Comparison of ENCODE assay signal across 8 mouse cellular contexts in the genomic region with DNA sequence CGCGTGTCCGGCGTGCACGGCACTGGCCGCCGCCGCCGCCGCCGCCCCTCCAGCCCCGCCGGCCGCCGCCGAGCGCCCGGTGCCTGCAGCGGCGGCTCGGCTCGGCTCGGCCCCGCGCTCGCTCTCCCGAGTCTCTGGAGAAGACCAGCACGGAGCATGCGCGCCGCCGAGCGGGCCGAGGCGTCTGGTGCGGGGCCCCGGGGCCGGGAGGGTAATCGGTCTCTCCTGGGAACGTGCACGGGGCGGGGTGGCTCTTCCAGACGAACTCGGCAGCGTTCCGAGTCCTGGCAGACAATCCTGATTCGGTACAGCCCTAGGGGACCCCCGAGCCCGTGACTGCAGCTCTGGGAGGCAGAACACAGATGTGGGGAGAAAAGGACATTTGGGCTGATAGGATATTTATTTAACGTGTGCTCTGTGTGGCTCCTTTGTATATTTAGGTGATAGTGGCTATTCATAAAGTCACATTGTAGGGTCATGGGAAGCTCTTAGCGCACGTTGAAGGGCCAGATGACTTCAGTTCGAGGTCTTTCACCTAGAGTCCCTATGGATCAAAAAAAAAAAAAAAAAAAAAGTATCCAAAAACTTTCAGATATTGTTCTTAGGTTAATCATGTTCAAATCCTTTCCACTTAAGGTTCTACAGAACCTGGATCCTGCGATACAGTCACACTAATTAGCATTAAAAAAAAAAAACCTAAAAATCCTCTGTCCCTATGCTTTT. TPM values are rescaled to one million over a fixed set of nuclear protein-coding genes. Genes with fewer than 3 reads are reported as not detected.
DNase-seq lines count a peak whose midpoint lies in the region; ATAC-seq and TF ChIP-seq lines count a peak whose summit lies in the region.

No protein-coding gene starts in this region.

- H3K4me1 ChIP-seq in erythroblast, embryonic 14.5 days (ENCODE audit: control insufficient read depth), result peaks cover 34% of the 10 kb centered on the region
- H3K4me1 ChIP-seq in heart, embryonic 12.5 days (replicated peaks), result peaks cover 8% of the 10 kb centered on the region
- H3K4me1 ChIP-seq in kidney, postnatal 0 days (replicated peaks; ENCODE audit: insufficient read depth, low read length), result no peaks in the 10 kb centered on the region; the same call in 1 of the 2 replicates
- H3K4me1 ChIP-seq in liver, embryonic 13.5 days (replicated peaks), result peaks cover 28% of the 10 kb centered on the region
- no peaks in the 10 kb centered on the region for H3K4me1 ChIP-seq in stomach, embryonic 15.5 days

- H3K9me3 ChIP-seq in erythroblast, embryonic 14.5 days (ENCODE audit: control insufficient read depth, low read length), result no peaks in the 10 kb centered on the region
- H3K9me3 ChIP-seq in heart, embryonic 12.5 days (replicated peaks), result no peaks in the 10 kb centered on the region
- H3K9me3 ChIP-seq in kidney, postnatal 0 days (replicated peaks; ENCODE audit: low read length), result no peaks in the 10 kb centered on the region
- H3K9me3 ChIP-seq in liver, embryonic 13.5 days (replicated peaks), result no peaks in the 10 kb centered on the region
- no peaks in the 10 kb centered on the region for H3K9me3 ChIP-seq in stomach, embryonic 15.5 days

- H3K9ac ChIP-seq in heart, embryonic 12.5 days, result peak overlapping the region; percentile 96
- H3K9ac ChIP-seq in kidney, postnatal 0 days (ENCODE audit: low read depth, low read length), result peak overlapping the region; percentile 97
- peak overlapping the region; percentile 97 for H3K9ac ChIP-seq in liver, embryonic 13.5 days
- peak overlapping the region; percentile 84 for H3K9ac ChIP-seq in stomach, embryonic 15.5 days

- peak; percentile 51 for DNase-seq in brain, embryonic 18.5 days (ENCODE audit: low read depth, low spot score)
- peak; percentile 86 for DNase-seq in kidney, postnatal 0 days (ENCODE audit: low spot score)
- DNase-seq in liver, embryonic 13.5 days, result peak; percentile 82
- DNase-seq in neural tube, embryonic 10.5 days (ENCODE audit: extremely low spot score, low spot score), result peak; percentile 88

- H3K27me3 ChIP-seq in erythroblast, embryonic 14.5 days (ENCODE audit: control insufficient read depth), result no peaks in the 10 kb centered on the region
- no peaks in the 10 kb centered on the region for H3K27me3 ChIP-seq in heart, embryonic 12.5 days (replicated peaks)
- H3K27me3 ChIP-seq in kidney, postnatal 0 days (ENCODE audit: insufficient read depth, low read length), result no peaks in the 10 kb centered on the region
- H3K27me3 ChIP-seq in liver, embryonic 13.5 days, result no peaks in the 10 kb centered on the region
- no peaks in the 10 kb centered on the region for H3K27me3 ChIP-seq in stomach, embryonic 15.5 days (replicated peaks)

- peak overlapping the region; percentile 92 for H3K4me3 ChIP-seq in erythroblast, embryonic 14.5 days (replicated peaks)
- H3K4me3 ChIP-seq in heart, embryonic 12.5 days, result peak overlapping the region; percentile 78
- peak overlapping the region; percentile 91 for H3K4me3 ChIP-seq in kidney, postnatal 0 days (replicated peaks; ENCODE audit: low read depth, low read length)
- peak overlapping the region; percentile 93 for H3K4me3 ChIP-seq in liver, embryonic 13.5 days (replicated peaks)
- peak overlapping the region; percentile 91 for H3K4me3 ChIP-seq in stomach, embryonic 15.5 days (replicated peaks)

- 8% methylated on average over 54 of the region's 54 CpGs for WGBS in heart, embryonic 12.5 days
- WGBS in kidney, postnatal 0 days, result under 1% methylated on average over 51 of the region's 54 CpGs
- WGBS in liver, embryonic 13.5 days (ENCODE audit: insufficient replicate concordance), result under 1% methylated on average over 52 of the region's 54 CpGs
- WGBS in stomach, embryonic 15.5 days, result under 1% methylated on average over 41 of the region's 54 CpGs

- peak overlapping the region; percentile 99 for H3K27ac ChIP-seq in heart, embryonic 12.5 days (ENCODE audit: poor library complexity, severe bottlenecking)
- H3K27ac ChIP-seq in kidney, postnatal 0 days, result peak overlapping the region; percentile 96
- H3K27ac ChIP-seq in liver, embryonic 13.5 days, result peak overlapping the region; percentile 95
- peak overlapping the region; percentile 99 for H3K27ac ChIP-seq in stomach, embryonic 15.5 days

- H3K36me3 ChIP-seq in erythroblast, embryonic 14.5 days (ENCODE audit: control insufficient read depth), result no peaks in the 10 kb centered on the region
- H3K36me3 ChIP-seq in heart, embryonic 12.5 days, result no peaks in the 10 kb centered on the region
- H3K36me3 ChIP-seq in kidney, postnatal 0 days (ENCODE audit: insufficient read depth, low read length), result no peaks in the 10 kb centered on the region
- no peaks in the 10 kb centered on the region for H3K36me3 ChIP-seq in liver, embryonic 13.5 days
- H3K36me3 ChIP-seq in stomach, embryonic 15.5 days, result no peaks in the 10 kb centered on the region

- ATAC-seq in CD4-positive, CD25-positive, alpha-beta regulatory T cell, adult 4 months, result peak; percentile 40
- ATAC-seq in heart, embryonic 12.5 days (ENCODE audit: insufficient number of reproducible peaks, low FRiP score), result peak; percentile 90
- peak; percentile 91 for ATAC-seq in kidney, postnatal 0 days (replicated peaks; ENCODE audit: low FRiP score, low read depth)
- ATAC-seq in liver, embryonic 13.5 days (ENCODE audit: low read depth), result peak; percentile 87
- ATAC-seq in stomach, embryonic 15.5 days (ENCODE audit: insufficient read depth, low FRiP score, low read depth), result peak; percentile 88

- TF ChIP-seq CTCF in kidney, postnatal 0 days (IDR thresholded peaks at IDR 0.05; ENCODE audit: low read depth), result peak; percentile 15; the same call in 1 of the 2 replicates

- H3K4me2 ChIP-seq in heart, embryonic 12.5 days, result peak overlapping the region; percentile 87
- peak overlapping the region; percentile 81 for H3K4me2 ChIP-seq in kidney, postnatal 0 days (ENCODE audit: low read length)
- peak overlapping the region; percentile 89 for H3K4me2 ChIP-seq in liver, embryonic 13.5 days
- H3K4me2 ChIP-seq in stomach, embryonic 15.5 days, result peak overlapping the region; percentile 67

RNA-seq across cellular contexts. Expression of a gene that starts 0.6 kb away (rescaled TPM):
- polyA plus RNA-seq in CD4-positive, CD25-positive, alpha-beta regulatory T cell, adult 4 months (2017; shearing (Covaris generic)), result 10 to 100 TPM; 13.7 to 16.9 TPM
- 0.56 and 0.90 TPM in 2 replicates for polyA plus RNA-seq in erythroblast, embryonic 14.5 days (2012)
- 8.3 and 8.4 TPM in 2 replicates for polyA plus RNA-seq in heart, embryonic 12.5 days (2016; fragmentation: Nextera tagmentation; extraction: Ambion mirVana)
- polyA plus RNA-seq in kidney, postnatal 0 days (2015; fragmentation: Nextera tagmentation; extraction: Ambion mirVana), result 7.1 and 8.4 TPM in 2 replicates
- 3.1 and 3.4 TPM in 2 replicates for polyA plus RNA-seq in liver, embryonic 13.5 days (2015; fragmentation: Nextera tagmentation; extraction: Ambion mirVana)
- 10.9 and 12.3 TPM in 2 replicates for polyA plus RNA-seq in stomach, embryonic 15.5 days (2015; fragmentation: Nextera tagmentation; extraction: Ambion mirVana)

RNA-seq across cellular contexts. Expression of a gene that starts 42.4 kb away (rescaled TPM):
- polyA plus RNA-seq in CD4-positive, CD25-positive, alpha-beta regulatory T cell, adult 4 months (2017; shearing (Covaris generic)), result 1 to 10 TPM; 3.1 TPM
- polyA plus RNA-seq in erythroblast, embryonic 14.5 days (2012), result 0.04 and 0.05 TPM in 2 replicates
- 19.5 and 20.8 TPM in 2 replicates for polyA plus RNA-seq in heart, embryonic 12.5 days (2016; fragmentation: Nextera tagmentation; extraction: Ambion mirVana)
- polyA plus RNA-seq in kidney, postnatal 0 days (2015; fragmentation: Nextera tagmentation; extraction: Ambion mirVana), result 20.0 and 21.1 TPM in 2 replicates
- polyA plus RNA-seq in liver, embryonic 13.5 days (2015; fragmentation: Nextera tagmentation; extraction: Ambion mirVana), result 15.5 and 18.6 TPM in 2 replicates
- 18.3 and 21.2 TPM in 2 replicates for polyA plus RNA-seq in stomach, embryonic 15.5 days (2015; fragmentation: Nextera tagmentation; extraction: Ambion mirVana)

RNA-seq across cellular contexts. Expression of a gene that starts 42.5 kb away (rescaled TPM):
- polyA plus RNA-seq in CD4-positive, CD25-positive, alpha-beta regulatory T cell, adult 4 months (2017; shearing (Covaris generic)), result 10 to 100 TPM; 17.1 to 17.2 TPM
- 1.2 TPM in 2 replicates for polyA plus RNA-seq in erythroblast, embryonic 14.5 days (2012)
- 31.1 and 31.2 TPM in 2 replicates for polyA plus RNA-seq in heart, embryonic 12.5 days (2016; fragmentation: Nextera tagmentation; extraction: Ambion mirVana)
- 29.5 and 32.9 TPM in 2 replicates for polyA plus RNA-seq in kidney, postnatal 0 days (2015; fragmentation: Nextera tagmentation; extraction: Ambion mirVana)
- polyA plus RNA-seq in liver, embryonic 13.5 days (2015; fragmentation: Nextera tagmentation; extraction: Ambion mirVana), result 21.1 and 21.2 TPM in 2 replicates
- polyA plus RNA-seq in stomach, embryonic 15.5 days (2015; fragmentation: Nextera tagmentation; extraction: Ambion mirVana), result 28.2 and 28.3 TPM in 2 replicates

Comparison
In these comparisons a context has a peak if more than half of its experiments do, and no peak if none do; other contexts are left out.
1. Peak in every context shown above with its lines: DNase-seq, ATAC-seq, H3K4me3 ChIP-seq and H3K27ac ChIP-seq.
2. ATAC-seq: peak in every context shown above with its lines; median percentile 91 in kidney, postnatal 0 days; 90 in heart, embryonic 12.5 days; 88 in stomach, embryonic 15.5 days; 87 in liver, embryonic 13.5 days; 40 in CD4-positive, CD25-positive, alpha-beta regulatory T cell, adult 4 months.